Mouse (Mus musculus) lung, postnatal 0 days (tissue): ENCODE results near the gene Acadm.

ENCODE experiments used
- CTCF ChIP-seq: IDR thresholded peaks from 2 replicates; pipeline ENCODE4 v1.5.1; 2016; ENCODE audit warnings: antibody characterized with exemption, mild to moderate bottlenecking
- EP300 ChIP-seq: IDR thresholded peaks from 2 replicates; pipeline ENCODE4 v1.6.1; 2016; ENCODE audit warnings: antibody characterized with exemption, mild to moderate bottlenecking, control low read depth

DNA sequence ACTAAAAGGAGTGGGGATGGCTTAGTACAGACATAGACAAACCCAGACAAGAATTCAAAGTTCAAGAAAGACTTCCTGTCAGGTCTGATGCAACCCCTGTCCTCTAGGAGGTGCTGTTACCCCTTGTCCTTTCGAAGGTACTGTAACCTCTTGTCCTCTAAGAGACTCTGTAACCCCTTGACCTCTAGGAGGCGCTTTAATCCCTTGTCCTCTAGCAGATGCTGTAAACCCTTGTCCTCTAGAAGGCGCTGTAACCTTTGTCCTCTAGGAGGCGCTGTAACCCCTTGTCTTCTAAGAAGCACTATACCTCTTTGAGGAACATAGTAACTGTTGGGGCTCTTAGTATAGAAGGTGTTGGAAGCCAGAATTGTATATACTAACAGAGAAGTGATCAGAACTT is 24.1 kb upstream of the Acadm start:
- TF ChIP-seq EP300: no peak
- TF ChIP-seq CTCF: peak; percentile 75
